Mouse (Mus musculus) midbrain, embryonic 15.5 days (tissue): Measurements from ENCODE around the gene Vmn1r230. TPM values are rescaled to one million over a fixed set of nuclear protein-coding genes. Genes with fewer than 3 reads are reported as not detected.

Source experiments
- ATAC-seq: fragments of 200-750 bp; cut with Nextera tagmentation; replicated peaks from 2 replicates; pipeline ENCODE4 v1.8.0; 2017; ENCODE audit warnings: moderate TSS enrichment
- H3K27ac ChIP-seq: fragments of 300-500 bp; sonication (generic); 2 replicates; pipeline ENCODE4 v1.5.1; 2015; ENCODE audit warnings: mild to moderate bottlenecking, inconsistent platforms
- H3K27me3 ChIP-seq: fragments of 300-500 bp; sonication (generic); replicated peaks from 2 replicates; pipeline ENCODE4 v1.6.1; 2015; ENCODE audit warnings: inconsistent platforms
- H3K36me3 ChIP-seq: fragments of 300-500 bp; sonication (generic); replicated peaks from 2 replicates; pipeline ENCODE4 v1.6.1; 2015; ENCODE audit warnings: inconsistent platforms
- H3K4me1 ChIP-seq: fragments of 300-500 bp; sonication (generic); 2 replicates; pipeline ENCODE4 v1.6.1; 2015; ENCODE audit warnings: inconsistent platforms
- H3K4me2 ChIP-seq: fragments of 300-500 bp; sonication (generic); 2 replicates; pipeline ENCODE4 v1.6.1; 2015; ENCODE audit warnings: inconsistent platforms, mild to moderate bottlenecking, moderate library complexity
- H3K4me3 ChIP-seq: fragments of 300-500 bp; sonication (generic); 2 replicates; pipeline ENCODE4 v1.5.1; 2015; ENCODE audit warnings: mild to moderate bottlenecking, inconsistent platforms
- H3K9ac ChIP-seq: fragments of 300-500 bp; sonication (generic); 2 replicates; pipeline ENCODE4 v1.6.1; 2015; ENCODE audit warnings: mild to moderate bottlenecking, inconsistent platforms
- H3K9me3 ChIP-seq: fragments of 300-500 bp; sonication (generic); 2 replicates; pipeline ENCODE4 v1.6.1; 2016; ENCODE audit warnings: inconsistent platforms
- WGBS: fragments of 180-500 bp; shearing (Covaris S2); methylation state at CpG from one replicate; pipeline ENCODE4 v1.1.7; 2015; ENCODE audit warnings: mixed read lengths; 5-methylcytosine and 5-hydroxymethylcytosine counted together
- polyA plus RNA-seq: library from polyadenylated mRNA; unstranded; fragments of >200 nt; fragmentation: Nextera tagmentation; extraction: Ambion mirVana; gene quantifications from 2 replicates; pipeline ENCODE4 v1.2.1, GENCODE M21; 2015

Gene Vmn1r230
- polyA plus RNA-seq = not detected in 2 replicates

- H3K9me3 ChIP-seq = no peaks in the 10 kb centered on the region
- 11% methylated on average over 1 of the region's 1 CpGs for WGBS
- no peak within 1 kb of the TSS for H3K4me3 ChIP-seq
These were observed at the start of gene Vmn1r230 for GRCm38 (mm10) chr17:20840144-20840543. Gene Vmn1r230 (plus strand): TSS chr17:20840444.

GRCm38 (mm10) chr17:20811255-20811654, 29.0 kb upstream of the Vmn1r230 start, which contains the start of gene Vmn1r229:
Gene Vmn1r229 (plus strand): TSS chr17:20811555.
- 66% methylated on average over 1 of the region's 1 CpGs for WGBS

More at GRCm38 (mm10) chr17:20840144-20840543, at the start of gene Vmn1r230:
- H3K4me1 ChIP-seq = no peaks in the 10 kb centered on the region
- H3K9ac ChIP-seq = no peak within 1 kb of the TSS
- H3K4me2 ChIP-seq = no peak within 1 kb of the TSS
- no peaks in the 10 kb centered on the region for H3K36me3 ChIP-seq
- no peak within 1 kb of the TSS for H3K27ac ChIP-seq
- H3K27me3 ChIP-seq = no peaks in the 10 kb centered on the region
- ATAC-seq = no peak

More at GRCm38 (mm10) chr17:20811255-20811654, 29.0 kb upstream of the Vmn1r230 start, which contains the start of gene Vmn1r229:
- Histone ChIP-seq H3K27ac (no peak within 1 kb of the TSS), H3K4me3 (no peak within 1 kb of the TSS), H3K4me2 (no peak within 1 kb of the TSS), H3K36me3 (no peaks in the 10 kb centered on the region), H3K27me3 (no peaks in the 10 kb centered on the region), H3K9ac (no peak within 1 kb of the TSS), H3K4me1 (no peaks in the 10 kb centered on the region), H3K9me3 (peaks cover 7% of the 10 kb centered on the region)
- ATAC-seq = no peak

Other genes starting within 250 kb of the Vmn1r230 start
- gene Vmn2r110, start 244.0 kb upstream of the Vmn1r230 start, polyA plus RNA-seq = not detected in 2 replicates
- gene Fpr-rs3, start 215.6 kb upstream of the Vmn1r230 start, polyA plus RNA-seq = not detected in 2 replicates
- not detected in 2 replicates for gene Vmn1r226, start 157.6 kb upstream of the Vmn1r230 start, polyA plus RNA-seq
- gene Vmn1r227, start 110.6 kb upstream of the Vmn1r230 start, polyA plus RNA-seq = not detected in 2 replicates
- gene Vmn1r228, start 54.3 kb upstream of the Vmn1r230 start, polyA plus RNA-seq = not detected in 2 replicates
- not detected in 2 replicates for gene Vmn1r229, start 28.9 kb upstream of the Vmn1r230 start, polyA plus RNA-seq
- gene Vmn1r231, start 64.6 kb downstream of the Vmn1r230 start, polyA plus RNA-seq = not detected in 2 replicates
- not detected in 2 replicates for gene Vmn1r232, start 79.3 kb downstream of the Vmn1r230 start, polyA plus RNA-seq
- gene Ppp2r1a, start 104.9 kb downstream of the Vmn1r230 start, polyA plus RNA-seq = 786 and 809 TPM in 2 replicates
- gene Vmn1r233, start 156.0 kb downstream of the Vmn1r230 start, polyA plus RNA-seq = not detected in 2 replicates
- gene Zfp160, start 168.5 kb downstream of the Vmn1r230 start, polyA plus RNA-seq = 17.7 and 20.4 TPM in 2 replicates